20 mouse cellular contexts compared by ENCODE assay signal in genomic region chr13:35417500-35417899, GRCm38 (mm10).
"Had no signal": no experiment of that assay in that cellular context is flagged by ENCODE, and none has a peak within 500 bp of the region (broad histone marks: within the 10 kb centered on the region; RNA-seq: fewer than 3 reads in every experiment).

No protein-coding gene starts in this region.

- DNase-seq: kidney, adult 8-10 months; kidney, postnatal 10 days; kidney, postnatal 36 days; layer of hippocampus, postnatal 36 days; left cerebral cortex, postnatal 4 days; liver, embryonic 13.5 days; lung, adult 2 months; lung, postnatal 14 days; lung, postnatal 4 days; thymus, adult 2 months; thymus, postnatal 14 days; thymus, postnatal 4 days had no signal

- ATAC-seq: intestine, postnatal 0 days; midbrain, embryonic 13.5 days had no signal

- H3K9ac ChIP-seq: kidney, embryonic 15.5 days; limb, embryonic 12.5 days; limb, embryonic 15.5 days; liver, embryonic 13.5 days; midbrain, embryonic 13.5 days had no signal

- H3K27ac ChIP-seq: kidney, embryonic 15.5 days; left cerebral cortex, adult 2 months; limb, embryonic 12.5 days; limb, embryonic 15.5 days; liver, embryonic 13.5 days; midbrain, embryonic 10.5 days; midbrain, embryonic 13.5 days had no signal

- H3K4me3 ChIP-seq: kidney, embryonic 15.5 days; left cerebral cortex, adult 2 months; limb, embryonic 12.5 days; limb, embryonic 15.5 days; liver, embryonic 13.5 days; megakaryocyte, embryonic 14.5 days; midbrain, embryonic 10.5 days; midbrain, embryonic 13.5 days had no signal

- H3K4me1 ChIP-seq: kidney, embryonic 15.5 days; limb, embryonic 12.5 days; limb, embryonic 15.5 days; liver, embryonic 13.5 days; megakaryocyte, embryonic 14.5 days; midbrain, embryonic 10.5 days; midbrain, embryonic 13.5 days had no signal

- H3K27me3 ChIP-seq: kidney, embryonic 15.5 days; limb, embryonic 12.5 days; limb, embryonic 15.5 days; liver, embryonic 13.5 days; megakaryocyte, embryonic 14.5 days; midbrain, embryonic 13.5 days had no signal

- H3K36me3 ChIP-seq: kidney, embryonic 15.5 days; limb, embryonic 12.5 days; limb, embryonic 15.5 days; liver, embryonic 13.5 days; midbrain, embryonic 10.5 days; midbrain, embryonic 13.5 days had no signal
